Mouse (Mus musculus) embryo, embryonic 9.5 days (tissue): ENCODE measurements at regions not wholly inside any gene's neighbourhood (a gene's known extent, or its start where the extent isn't known, plus 50 kb on each side); places are given as distances from the start of the nearest gene placed in this dataset.

ENCODE experiments used
- DNase-seq: peaks from one replicate; pipeline ENCODE4 v3.0.0-alpha.2; 2017; ENCODE audit errors: extremely low spot score

DNA sequence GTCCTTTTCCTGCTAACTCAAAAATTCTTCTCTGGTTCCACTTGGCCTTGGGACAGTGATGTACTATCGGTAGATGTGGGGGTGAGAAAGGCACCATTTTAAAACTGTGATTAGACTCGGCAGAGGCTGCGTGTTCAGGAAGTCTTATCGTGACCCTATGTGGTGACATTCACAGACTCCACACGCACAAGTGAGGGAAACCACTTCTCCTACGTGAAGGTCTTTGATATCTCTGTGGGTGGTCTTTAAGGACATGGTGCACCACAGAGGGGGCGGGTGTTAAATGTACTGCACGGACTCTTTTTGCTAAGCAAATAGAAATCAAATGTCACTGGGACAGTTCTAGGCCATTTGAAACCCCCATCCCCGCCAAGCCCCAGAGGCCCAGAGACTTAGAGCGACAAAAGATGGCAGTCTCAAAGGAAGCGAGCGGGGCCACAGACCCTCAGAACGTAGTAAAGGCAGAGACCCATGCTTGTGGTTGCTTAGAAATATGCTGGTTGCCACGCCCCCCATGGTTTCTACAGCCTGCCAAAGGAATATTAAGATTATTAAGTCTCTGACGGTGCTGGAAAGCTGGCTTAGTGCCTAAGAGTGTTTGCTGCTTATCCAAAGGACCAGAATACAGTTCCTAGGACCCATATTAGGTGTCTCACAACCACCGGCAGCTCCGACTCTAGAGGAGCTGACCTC, 73.6 kb upstream of the Slc45a1 start:
- DNase-seq, result no peak

DNA sequence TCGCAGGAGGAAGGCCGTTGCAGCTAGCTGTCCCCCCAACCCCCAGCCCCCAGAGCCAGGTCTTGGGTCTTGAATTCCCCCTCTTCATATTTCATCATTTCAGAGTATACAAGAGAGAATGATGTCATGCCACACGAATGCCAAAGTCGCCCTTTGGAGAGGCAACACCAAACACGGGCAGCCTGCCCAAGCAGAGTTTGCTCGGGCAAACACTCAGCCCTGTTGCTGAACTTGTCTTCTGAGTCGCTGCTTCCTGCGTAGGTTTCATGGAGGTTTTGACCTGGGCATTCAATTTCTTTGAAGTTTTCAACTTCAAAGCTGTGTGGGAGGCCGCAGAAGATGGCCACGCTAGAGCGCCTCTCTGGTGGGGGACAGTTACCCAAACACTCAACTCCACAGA, 72.8 kb upstream of the Slc45a1 start:
- no peak for DNase-seq

DNA sequence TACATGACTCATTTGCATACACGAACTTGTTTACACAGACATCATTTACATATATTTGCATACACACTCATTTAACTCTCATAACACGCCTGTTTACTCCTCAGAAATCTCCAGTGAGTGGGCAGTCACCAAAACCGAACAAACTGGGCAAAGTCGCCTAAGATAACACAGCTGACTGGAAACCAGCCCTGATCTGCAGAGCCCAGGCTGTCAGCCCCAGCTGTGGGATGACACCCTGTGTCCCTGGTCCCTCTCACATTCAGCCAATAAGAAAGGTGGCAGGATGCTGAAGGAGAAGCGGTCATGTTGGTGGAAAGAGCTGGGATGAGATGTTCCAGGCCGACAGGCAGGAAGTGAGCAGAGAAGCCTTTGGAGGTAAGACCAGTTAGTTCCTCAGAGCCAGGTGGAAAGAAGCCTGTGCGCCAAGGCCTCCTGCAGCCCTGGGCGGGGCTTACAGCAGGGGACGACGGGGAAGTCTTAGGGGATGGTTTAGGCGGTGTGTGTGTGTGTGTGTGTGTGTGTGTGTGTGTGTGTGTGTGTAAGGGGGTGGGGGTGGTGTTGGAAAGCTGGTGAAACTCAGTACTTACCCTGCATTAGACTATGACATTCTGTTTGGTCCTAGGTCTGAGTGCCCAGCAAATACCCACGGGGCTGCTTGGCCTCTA, 69.8 kb upstream of the Slc45a1 start:
- no peak for DNase-seq

DNA sequence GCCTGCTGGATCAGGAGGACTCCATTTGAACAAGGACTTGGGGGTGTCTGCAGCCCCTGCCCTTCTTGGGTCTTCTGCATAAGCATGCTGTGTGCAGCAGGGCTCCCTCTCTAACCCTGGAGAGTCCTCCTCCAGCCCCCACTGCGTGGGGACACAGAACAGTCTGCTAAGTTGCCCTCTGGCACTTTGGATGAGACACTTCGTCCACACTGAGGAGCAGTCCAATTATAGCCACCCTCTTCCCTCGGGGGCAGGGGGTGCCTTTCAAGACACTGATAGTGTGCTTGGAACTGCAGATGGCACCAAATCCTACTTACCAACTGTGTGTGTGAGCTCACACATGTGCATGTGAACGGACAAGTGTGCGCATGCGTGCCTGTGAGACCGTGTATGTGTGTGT, 65.9 kb upstream of the Slc45a1 start:
- DNase-seq, result no peak

DNA sequence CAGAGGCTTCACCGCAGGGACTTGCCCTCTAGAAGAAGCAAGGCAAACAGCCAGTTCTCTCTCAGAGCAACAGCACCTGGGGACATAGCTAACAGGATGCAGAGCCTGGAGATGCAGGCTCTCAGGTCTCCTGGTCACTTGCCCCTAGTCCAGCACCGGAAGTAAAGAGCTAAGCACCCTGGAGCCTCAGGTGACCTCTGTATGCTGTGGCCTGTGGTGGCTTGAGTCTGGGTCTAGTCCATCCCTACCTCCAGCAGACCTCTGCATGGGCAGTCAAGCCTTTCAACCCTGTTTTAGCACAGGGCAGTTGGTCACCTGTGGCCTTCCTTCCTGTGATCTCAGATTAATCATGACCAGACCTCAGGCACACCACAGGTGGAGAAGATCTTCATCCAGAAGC, 63.1 kb upstream of the Slc45a1 start:
- no peak for DNase-seq

DNA sequence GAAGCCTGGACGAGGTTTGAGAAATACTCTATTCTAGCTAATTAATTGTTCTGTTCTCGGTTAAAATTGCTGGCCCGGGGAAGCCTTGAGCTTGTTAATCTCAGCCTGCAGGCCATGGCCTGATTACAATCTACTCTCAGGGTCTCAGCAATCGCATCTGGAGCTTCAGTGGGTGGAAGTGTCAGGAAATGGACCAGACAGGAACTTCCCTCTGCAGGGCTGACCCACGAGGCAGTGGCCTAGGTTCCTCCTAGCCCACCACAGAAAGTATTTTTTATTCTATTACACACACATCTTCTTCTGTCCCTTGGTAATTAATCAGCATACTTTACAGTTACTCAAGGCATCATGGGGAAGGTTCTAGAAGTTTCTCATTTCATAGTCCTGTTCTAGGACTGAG, 61.3 kb upstream of the Slc45a1 start:
- no peak for DNase-seq

DNA sequence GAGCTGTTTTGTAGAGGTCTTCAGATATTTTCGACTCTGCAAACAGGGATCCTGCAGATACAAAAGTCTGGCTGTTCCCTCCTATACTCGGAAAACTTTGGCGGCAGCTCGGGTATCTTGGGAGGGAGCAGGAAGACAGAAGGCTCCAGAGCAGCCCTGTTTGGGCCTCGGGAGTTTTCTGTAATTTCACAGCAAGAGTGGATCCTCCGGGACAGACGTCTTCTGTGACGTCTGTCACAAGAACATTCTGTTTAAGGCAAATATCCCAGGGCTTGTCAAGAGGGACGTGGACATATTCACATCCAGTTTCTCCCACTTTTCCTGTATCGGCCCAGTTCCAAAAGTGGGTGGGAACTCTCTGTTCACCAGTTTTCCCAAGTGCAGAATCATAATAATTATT, 60.9 kb upstream of the Slc45a1 start:
- no peak for DNase-seq

DNA sequence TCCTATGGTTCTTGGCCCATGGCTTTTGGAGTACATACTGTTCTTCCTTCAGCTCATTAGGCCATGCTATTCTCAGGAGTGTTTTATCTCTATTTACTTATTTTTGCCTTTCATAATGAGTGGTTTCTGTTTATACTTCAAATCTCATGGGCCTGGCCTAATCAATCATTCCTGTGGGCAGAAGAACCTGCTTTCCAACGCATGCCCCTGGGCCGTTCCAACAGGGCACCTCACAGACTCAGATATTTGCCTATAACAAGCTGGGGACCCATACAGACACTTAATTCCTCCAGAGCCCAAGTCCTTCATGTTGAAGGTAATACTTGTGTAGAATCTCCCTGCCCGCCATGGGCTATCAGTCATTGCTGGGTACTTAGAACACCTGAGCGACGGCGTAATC, 59.7 kb upstream of the Slc45a1 start:
- DNase-seq, result no peak

DNA sequence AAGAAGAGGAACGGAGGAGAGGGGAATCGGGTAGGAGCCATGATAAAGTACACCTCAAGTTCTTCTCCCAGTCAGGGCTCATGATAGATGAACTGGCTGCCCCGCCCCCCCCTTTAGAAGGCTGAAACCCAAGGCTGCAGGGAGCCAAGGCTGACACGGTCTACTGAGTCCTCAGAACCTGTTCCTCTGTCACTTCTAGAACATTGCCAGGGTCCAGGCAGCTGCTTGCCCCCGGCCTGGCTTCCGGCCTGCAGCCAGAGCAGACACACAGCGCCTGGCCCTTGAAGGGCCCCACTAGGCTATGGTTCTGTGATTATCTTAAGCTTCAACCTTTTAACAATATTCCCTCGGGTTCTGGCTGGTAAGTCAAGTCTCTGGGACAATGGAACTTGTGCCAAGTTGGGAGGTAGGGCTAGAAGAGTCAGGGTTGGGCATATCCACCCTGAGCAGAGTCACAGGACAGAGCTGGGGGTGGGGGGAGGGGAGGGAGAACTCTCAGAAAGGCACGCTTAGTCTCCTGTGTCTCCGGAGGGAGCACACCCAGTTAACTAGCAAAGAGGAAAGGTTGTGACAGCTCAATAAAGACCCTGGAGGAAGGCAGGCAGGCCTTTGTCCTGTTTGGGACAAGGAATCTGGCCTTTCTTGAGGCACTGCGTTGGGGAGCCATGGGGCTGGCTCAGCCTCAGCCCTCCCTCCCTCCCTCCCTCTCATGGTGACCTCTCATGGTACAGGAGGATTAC, 57.6 kb upstream of the Slc45a1 start:
- DNase-seq, result peak; percentile 37

DNA sequence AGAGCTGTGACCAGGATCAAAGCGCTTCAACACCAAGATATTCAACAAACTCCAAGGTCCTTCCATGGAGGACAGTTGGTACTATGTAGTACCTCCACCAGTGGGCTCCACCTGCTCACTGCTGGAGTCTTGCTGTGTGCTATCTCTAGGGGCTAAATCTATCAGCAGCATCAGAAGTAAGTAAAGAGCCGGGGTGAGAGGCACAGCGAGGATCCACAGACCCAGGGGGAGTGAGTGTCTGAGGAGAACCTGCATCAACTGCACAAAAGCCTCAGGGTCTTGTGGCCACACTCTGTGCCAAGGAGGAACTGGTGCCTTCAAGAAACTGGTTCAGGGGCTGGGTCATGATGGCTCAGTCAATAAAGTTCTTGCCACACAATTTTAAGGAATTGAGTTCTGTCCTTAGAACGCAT, 56.6 kb upstream of the Slc45a1 start:
- DNase-seq, result no peak

DNA sequence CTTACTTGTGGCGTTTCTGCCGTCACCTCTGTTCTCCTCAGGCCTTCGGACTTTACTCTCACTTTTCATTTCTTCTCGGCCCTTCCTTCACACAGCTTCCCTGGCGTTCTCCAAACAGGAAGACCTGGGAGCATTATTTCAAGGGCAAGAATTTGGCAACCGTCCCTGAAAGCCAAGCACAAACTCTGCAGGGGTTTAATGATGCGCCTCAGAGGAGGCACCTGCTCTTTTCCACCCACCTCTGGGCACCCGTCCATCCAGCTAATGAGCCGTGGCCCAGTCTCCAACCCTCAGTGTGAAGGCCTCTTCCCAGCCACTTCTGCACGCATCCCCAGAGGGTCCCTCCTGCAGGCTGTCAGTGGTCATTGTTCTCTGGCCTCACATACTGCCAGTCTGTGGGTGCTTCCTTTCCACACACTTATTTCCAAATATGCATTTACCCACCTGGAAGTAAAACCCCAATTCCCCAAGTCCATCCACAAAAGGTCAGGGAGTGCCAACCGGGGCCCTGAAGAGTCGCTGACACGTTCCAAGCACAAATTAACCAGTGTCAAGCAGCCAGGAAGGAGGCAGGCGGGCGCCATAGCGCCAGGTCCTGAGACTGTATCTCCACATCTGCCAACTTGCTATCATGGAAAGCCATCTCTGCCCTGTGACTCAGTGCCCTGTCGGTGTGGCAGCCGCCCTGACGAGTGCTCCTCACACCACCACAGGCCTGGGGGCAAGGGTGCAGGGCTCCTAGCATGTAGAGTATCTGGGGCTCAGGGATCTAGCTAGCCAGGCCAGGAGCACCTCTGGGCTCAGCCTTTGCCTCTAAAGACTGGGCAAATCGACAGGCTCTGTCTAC, 56.0 kb upstream of the Slc45a1 start:
- no peak for DNase-seq

DNA sequence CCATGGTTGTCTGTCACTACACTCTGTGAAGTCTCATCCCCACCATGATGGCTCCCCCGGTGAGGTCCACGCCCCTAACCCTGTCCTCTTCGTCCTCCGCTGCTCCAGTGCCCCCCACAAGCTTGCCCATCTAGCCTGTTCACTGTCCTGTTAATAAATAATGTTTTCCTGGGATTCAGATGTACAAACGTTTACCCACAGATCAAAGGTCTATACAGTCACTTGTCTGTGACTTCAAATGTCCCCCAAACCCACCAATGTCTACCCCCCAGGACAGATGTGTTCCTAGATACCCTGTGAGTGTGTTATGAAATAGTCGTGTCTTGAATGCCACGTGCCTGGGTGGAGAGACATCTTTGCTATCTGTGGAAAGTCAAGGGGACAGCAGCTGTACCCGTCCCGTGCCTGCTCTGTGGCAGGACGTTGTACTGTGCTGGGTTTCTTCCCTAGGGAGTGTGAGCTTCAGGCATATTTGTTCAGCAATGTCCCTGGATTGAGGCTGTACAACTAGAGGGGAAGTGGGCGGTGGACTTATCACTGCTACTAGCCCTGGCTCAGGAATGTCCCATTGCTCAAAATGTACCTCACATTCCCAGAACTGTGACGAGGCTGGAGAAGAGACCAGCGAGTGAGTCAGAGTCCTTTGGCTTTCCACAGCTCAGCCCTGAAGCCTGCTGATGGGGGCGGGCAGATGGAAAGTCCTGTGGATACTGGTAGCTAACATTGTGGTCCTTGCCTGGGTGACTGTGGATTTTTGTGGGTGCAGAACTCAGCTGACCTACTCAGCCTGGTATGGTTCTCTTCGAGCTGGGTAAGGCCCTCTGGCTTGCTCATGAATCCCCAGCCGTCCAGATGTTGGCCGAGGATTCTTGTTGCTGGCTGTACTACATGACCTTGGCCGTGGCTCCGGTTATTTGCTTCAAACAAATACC, 55.1 kb upstream of the Slc45a1 start:
- DNase-seq, result no peak

DNA sequence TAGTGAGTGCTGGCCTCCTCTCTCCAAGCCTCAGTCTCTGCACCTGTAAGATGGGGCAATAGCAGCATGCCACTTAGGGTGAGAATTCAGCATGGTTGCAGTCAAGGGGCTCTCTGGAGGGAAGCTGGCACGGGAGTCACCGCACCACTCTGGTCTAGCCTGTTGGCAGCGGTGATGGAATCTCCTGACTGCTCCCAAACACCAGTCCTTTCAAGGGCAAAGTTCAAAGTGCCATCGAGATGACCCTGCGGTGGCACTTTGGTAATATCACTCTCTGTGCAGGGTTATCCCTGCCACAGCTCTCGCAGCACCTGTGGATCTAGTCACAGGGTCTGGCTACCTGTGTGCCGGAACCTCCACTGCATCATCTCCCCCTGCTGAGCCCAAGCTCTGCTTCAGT, 54.3 kb upstream of the Slc45a1 start:
- DNase-seq, result no peak

DNA sequence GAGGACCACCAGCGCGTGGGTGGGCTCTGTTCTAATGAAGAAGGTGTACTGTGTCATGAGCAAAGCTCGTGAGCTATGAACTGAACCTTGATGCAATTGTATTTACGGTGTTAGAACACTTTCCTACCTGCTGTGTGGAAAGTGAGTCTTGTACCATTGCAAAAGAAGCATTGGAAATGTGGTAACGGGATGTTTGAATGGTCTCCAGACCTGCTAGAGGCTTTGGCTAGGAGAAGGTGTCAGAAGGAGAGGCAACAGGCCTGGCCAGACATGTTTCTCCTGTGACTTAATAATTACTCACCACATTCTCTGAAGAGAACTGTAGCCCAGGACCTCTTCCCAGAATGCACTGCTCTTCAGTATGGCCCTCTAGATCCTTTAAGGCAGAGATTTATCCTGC, 51.3 kb upstream of the Slc45a1 start:
- no peak for DNase-seq
